ENCODE assay signal across 26 mouse cellular contexts in genomic region chr12:91327527-91327926, GRCm38 (mm10). TPM values are rescaled to one million over a fixed set of nuclear protein-coding genes. Genes with fewer than 3 reads are reported as not detected.
A peak's percentile ranks its signal among the peaks of the same experiment; 100 is the strongest.
DNase-seq lines count a peak whose midpoint lies in the region; ATAC-seq and TF ChIP-seq lines count a peak whose summit lies in the region.
"Had no signal": no experiment of that assay in that cellular context is flagged by ENCODE, and none has a peak within 500 bp of the region (broad histone marks: within the 10 kb centered on the region; RNA-seq: fewer than 3 reads in every experiment).

No protein-coding gene starts in this region.

- no peak for TF ChIP-seq CTCF in liver, embryonic 14.5 days (IDR thresholded peaks at IDR 0.05; ENCODE audit: low read depth)

- no peak overlapping the region for H3K27ac ChIP-seq in embryonic facial prominence, embryonic 14.5 days (replicated peaks; ENCODE audit: low read depth, low read length)
- H3K27ac ChIP-seq in liver, embryonic 14.5 days, result no peak overlapping the region
- no peak overlapping the region for H3K27ac ChIP-seq in hindbrain, embryonic 10.5 days
- H3K27ac ChIP-seq: embryonic facial prominence, embryonic 13.5 days; forebrain, embryonic 15.5 days; heart, adult 2 months; heart, embryonic 13.5 days; hindbrain, embryonic 14.5 days; left cerebral cortex, adult 2 months; limb, embryonic 15.5 days; macrophage; midbrain, embryonic 12.5 days had no signal

- no peaks in the 10 kb centered on the region for H3K36me3 ChIP-seq in embryonic facial prominence, embryonic 14.5 days (ENCODE audit: control insufficient read depth, insufficient read depth, low read length)
- H3K36me3 ChIP-seq in liver, embryonic 14.5 days (replicated peaks; ENCODE audit: control insufficient read depth, insufficient read depth, low read depth), result peaks cover 11% of the 10 kb centered on the region
- peaks cover 4% of the 10 kb centered on the region; the same call in 1 of the 2 replicates for H3K36me3 ChIP-seq in hindbrain, embryonic 10.5 days
- H3K36me3 ChIP-seq: embryonic facial prominence, embryonic 13.5 days; forebrain, embryonic 15.5 days; limb, embryonic 15.5 days; midbrain, embryonic 12.5 days had no signal

- peak; percentile 41; the same call in 1 of the 2 replicates for ATAC-seq in embryonic facial prominence, embryonic 14.5 days (ENCODE audit: low read depth)
- peak; percentile 85 for ATAC-seq in liver, embryonic 14.5 days (ENCODE audit: insufficient read depth)
- ATAC-seq: activated CD4-positive, CD25-positive, alpha-beta regulatory T cell, adult 4 months; forebrain, embryonic 15.5 days had no signal

- DNase-seq in retina, postnatal 1 day, result peak; percentile 7
- no peak for DNase-seq in retina, embryonic 14.5 days (ENCODE audit: low spot score)
- DNase-seq in embryonic facial prominence, embryonic 14.5 days (ENCODE audit: low spot score), result no peak
- DNase-seq in liver, embryonic 14.5 days (ENCODE audit: low read depth in 3 of 3, low spot score in 3 of 3), result peak; percentile 18 to 45 (median 37)
- DNase-seq in right cerebral cortex, postnatal 25 days, result no peak
- no peak for DNase-seq in lung, postnatal 25 days (ENCODE audit: low spot score)
- DNase-seq in frontal cortex, postnatal 25 days (ENCODE audit: low spot score in 2 of 2), result no peak
- DNase-seq in hindbrain, embryonic 10.5 days (ENCODE audit: low spot score), result no peak
- DNase-seq: adrenal gland, adult 8-10 months; cerebellum, adult 9-11 months; gastrocnemius, postnatal 25 days; heart, adult 2 months; kidney, adult 8-10 months; kidney, postnatal 10 days; left cerebral cortex, postnatal 4 days; right cerebral cortex, postnatal 4 days; thymus, postnatal 25 days had no signal

- no peaks in the 10 kb centered on the region for H3K9me3 ChIP-seq in embryonic facial prominence, embryonic 14.5 days (ENCODE audit: control insufficient read depth, low read length)
- no peaks in the 10 kb centered on the region for H3K9me3 ChIP-seq in liver, embryonic 14.5 days (ENCODE audit: control insufficient read depth, low read length)
- H3K9me3 ChIP-seq in hindbrain, embryonic 10.5 days, result no peaks in the 10 kb centered on the region
- H3K9me3 ChIP-seq: embryonic facial prominence, embryonic 13.5 days; forebrain, embryonic 15.5 days; heart, embryonic 13.5 days; limb, embryonic 15.5 days; midbrain, embryonic 12.5 days had no signal

- H3K9ac ChIP-seq in embryonic facial prominence, embryonic 14.5 days (ENCODE audit: low read depth, low read length), result no peak overlapping the region
- no peak overlapping the region for H3K9ac ChIP-seq in liver, embryonic 14.5 days (replicated peaks)
- H3K9ac ChIP-seq: embryonic facial prominence, embryonic 13.5 days; forebrain, embryonic 15.5 days; heart, embryonic 13.5 days; hindbrain, embryonic 14.5 days; limb, embryonic 15.5 days; midbrain, embryonic 12.5 days had no signal

- no peak overlapping the region for H3K4me3 ChIP-seq in embryonic facial prominence, embryonic 14.5 days (ENCODE audit: low read depth, low read length)
- no peak overlapping the region for H3K4me3 ChIP-seq in liver, embryonic 14.5 days (ENCODE audit: insufficient read depth in 1 of 2, low read depth in 2 of 2, low read length in 2 of 2)
- H3K4me3 ChIP-seq in hindbrain, embryonic 10.5 days, result no peak overlapping the region
- H3K4me3 ChIP-seq: embryonic facial prominence, embryonic 13.5 days; forebrain, embryonic 15.5 days; heart, adult 2 months; heart, embryonic 13.5 days; left cerebral cortex, adult 2 months; limb, embryonic 15.5 days; midbrain, embryonic 12.5 days had no signal

- H3K4me2 ChIP-seq in embryonic facial prominence, embryonic 14.5 days (ENCODE audit: low read depth, low read length), result no peak overlapping the region
- peak overlapping the region; percentile 1; the same call in 1 of the 2 replicates for H3K4me2 ChIP-seq in liver, embryonic 14.5 days (ENCODE audit: low read depth)
- H3K4me2 ChIP-seq: embryonic facial prominence, embryonic 13.5 days; forebrain, embryonic 15.5 days; heart, embryonic 13.5 days; hindbrain, embryonic 14.5 days; limb, embryonic 15.5 days; midbrain, embryonic 12.5 days had no signal

- no peaks in the 10 kb centered on the region for H3K27me3 ChIP-seq in embryonic facial prominence, embryonic 14.5 days (replicated peaks; ENCODE audit: control insufficient read depth, insufficient read depth, low read length)
- H3K27me3 ChIP-seq in liver, embryonic 14.5 days (ENCODE audit: control insufficient read depth, insufficient read depth, low read length), result no peaks in the 10 kb centered on the region
- no peaks in the 10 kb centered on the region for H3K27me3 ChIP-seq in hindbrain, embryonic 10.5 days (ENCODE audit: insufficient read depth, poor library complexity, severe bottlenecking)
- H3K27me3 ChIP-seq: embryonic facial prominence, embryonic 13.5 days; forebrain, embryonic 15.5 days; heart, embryonic 13.5 days; limb, embryonic 15.5 days; midbrain, embryonic 12.5 days had no signal

- 69% methylated on average over 4 of the region's 4 CpGs for WGBS in embryonic facial prominence, embryonic 14.5 days
- 30% methylated on average over 4 of the region's 4 CpGs for WGBS in liver, embryonic 14.5 days (ENCODE audit: insufficient replicate concordance)
- 76% methylated on average over 4 of the region's 4 CpGs for WGBS in hindbrain, embryonic 10.5 days

- TF ChIP-seq EP300 in liver, embryonic 14.5 days (IDR thresholded peaks at IDR 0.05; ENCODE audit: low read depth), result no peak

- no peaks in the 10 kb centered on the region for H3K4me1 ChIP-seq in embryonic facial prominence, embryonic 14.5 days (ENCODE audit: control insufficient read depth, insufficient read depth, low read length)
- H3K4me1 ChIP-seq in liver, embryonic 14.5 days (replicated peaks; ENCODE audit: control insufficient read depth in 2 of 2, insufficient read depth in 2 of 2, low read length in 1 of 2), result peaks cover 5 to 12% of the 10 kb centered on the region in 2 experiments; a peak in 3 of 4 replicates
- H3K4me1 ChIP-seq in hindbrain, embryonic 10.5 days (replicated peaks), result 0 out of 2 replicates have a peak, but pooled peaks cover 2% of the 10 kb centered on the region
- H3K4me1 ChIP-seq: embryonic facial prominence, embryonic 13.5 days; forebrain, embryonic 15.5 days; heart, embryonic 13.5 days; limb, embryonic 15.5 days; midbrain, embryonic 12.5 days had no signal

RNA-seq across cellular contexts. Expression of gene Cep128, which starts 56.7 kb away (rescaled TPM):
- 8.2 and 9.6 TPM in 2 replicates for polyA plus RNA-seq in embryonic facial prominence, embryonic 14.5 days (2014; fragmentation: Nextera tagmentation; extraction: Ambion mirVana)
- 7.0 and 9.3 TPM in 2 replicates for polyA plus RNA-seq in liver, embryonic 14.5 days (2012; rRNA removed)
- 9.4 and 11.5 TPM in 2 replicates for polyA plus RNA-seq in liver, embryonic 14.5 days (2014; fragmentation: Nextera tagmentation; extraction: Ambion mirVana)
- polyA plus RNA-seq in hindbrain, embryonic 10.5 days (2016; fragmentation: Nextera tagmentation; extraction: Ambion mirVana), result 9.0 and 10.4 TPM in 2 replicates

RNA-seq across cellular contexts. Expression of gene Tshr, which starts 56.8 kb away (rescaled TPM):
- 0.63 and 0.64 TPM in 2 replicates for polyA plus RNA-seq in embryonic facial prominence, embryonic 14.5 days (2014; fragmentation: Nextera tagmentation; extraction: Ambion mirVana)
- not detected in 2 replicates for polyA plus RNA-seq in liver, embryonic 14.5 days (2012; rRNA removed)
- not detected in 2 replicates for polyA plus RNA-seq in liver, embryonic 14.5 days (2014; fragmentation: Nextera tagmentation; extraction: Ambion mirVana)
- 0.27 TPM in 1 of 2 replicates, not detected in the other for polyA plus RNA-seq in hindbrain, embryonic 10.5 days (2016; fragmentation: Nextera tagmentation; extraction: Ambion mirVana)
- polyA plus RNA-seq: activated CD4-positive, CD25-positive, alpha-beta regulatory T cell, adult 4 months; macrophage had no signal

Comparison
In these comparisons a context has a peak if more than half of its experiments do, and no peak if none do; other contexts are left out.
1. DNase-seq: peak in retina, postnatal 1 day (single experiment) and liver, embryonic 14.5 days (3 of 3); none in retina, embryonic 14.5 days (single experiment), embryonic facial prominence, embryonic 14.5 days (single experiment), right cerebral cortex, postnatal 25 days (single experiment), lung, postnatal 25 days (single experiment), frontal cortex, postnatal 25 days (0 of 2) and hindbrain, embryonic 10.5 days (single experiment).